Mouse (Mus musculus): ENCODE data around the gene Cmc1. TPM values are rescaled to one million over a fixed set of nuclear protein-coding genes. Genes with fewer than 3 reads are reported as not detected.

Gene Cmc1
- total and polyA plus RNA-seq, 3 experiments: 17.1 to 21.6 (median 18.0) TPM

DNA sequence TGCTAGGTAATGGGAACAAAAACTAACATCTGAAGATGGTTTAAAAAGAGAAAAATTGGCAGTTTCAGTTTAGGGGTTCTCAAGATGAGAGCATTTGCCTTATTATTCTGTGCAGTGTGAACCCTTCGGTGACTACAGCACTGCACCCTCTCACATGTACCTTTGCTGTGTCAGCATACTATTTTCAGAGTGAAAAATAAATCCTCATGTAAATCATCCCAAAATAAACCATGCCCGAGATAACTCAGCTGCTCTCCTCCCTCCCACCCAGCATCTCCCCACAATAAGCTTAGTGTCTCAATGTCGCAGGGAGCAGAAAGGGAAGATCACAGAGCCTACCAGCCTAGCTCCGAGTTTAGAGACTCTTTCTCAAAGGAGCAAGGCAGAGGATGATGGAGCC lies 23.1 kb upstream of the Cmc1 start (continued):
- TF ChIP-seq NELFE (IDR thresholded peaks at IDR 0.05; ENCODE audit: low read depth, low read length) (no peak), SMC3 (IDR thresholded peaks at IDR 0.05; ENCODE audit: low read depth, low read length) (no peak), ZNF384 (IDR thresholded peaks at IDR 0.05; ENCODE audit: low read depth, low read length) (no peak), RAD21 (IDR thresholded peaks at IDR 0.05; ENCODE audit: low read depth, low read length) (no peak)

DNA sequence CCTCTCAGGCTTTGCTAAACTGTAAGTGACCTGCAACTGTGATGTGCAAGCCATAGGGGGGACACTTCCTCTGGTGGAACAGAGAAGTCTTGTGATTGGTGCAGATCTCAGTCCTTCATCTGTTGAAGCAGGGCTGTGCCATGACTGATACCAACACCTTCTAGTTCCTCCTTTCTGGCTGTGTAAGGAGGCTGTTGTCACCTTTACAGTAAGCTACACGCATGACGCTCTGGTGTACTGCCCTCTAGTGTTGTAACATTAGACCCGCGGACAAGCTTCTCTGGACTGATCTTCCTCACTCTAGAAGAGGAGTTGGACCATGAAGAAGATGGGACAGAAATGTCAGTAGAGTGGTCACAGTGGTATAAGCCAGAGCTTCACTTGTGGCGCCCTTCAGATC lies 18.6 kb upstream of the Cmc1 start:
- Histone ChIP-seq H3K27ac (ENCODE audit: insufficient read depth, low read depth) (no peak overlapping the region), H3K27me3 (replicated peaks) (no peaks in the 10 kb centered on the region), H3K9ac (ENCODE audit: insufficient read depth, low read depth) (no peak overlapping the region), H3K4me1 (ENCODE audit: control insufficient read depth in 1 of 2, insufficient read depth in 2 of 2) (peaks cover 4 to 15% of the 10 kb centered on the region in 2 experiments), H3K79me2 (replicated peaks; ENCODE audit: control insufficient read depth, extremely low read depth, insufficient read depth, poor library complexity, severe bottlenecking) (no peaks in the 10 kb centered on the region), H3K36me3 (replicated peaks in 1 of 2; ENCODE audit: control insufficient read depth in 1 of 2, insufficient read depth in 1 of 2, low read length in 1 of 2) (peaks cover 0 to 7% of the 10 kb centered on the region in 2 experiments), H3K4me3 (replicated peaks in 1 of 3; ENCODE audit: low read depth in 2 of 3, low read length in 2 of 3, poor library complexity in 1 of 3) (no peak overlapping the region), H3K9me3 (replicated peaks; ENCODE audit: low read length) (no peaks in the 10 kb centered on the region), H3K4me2 (ENCODE audit: insufficient read depth, low read depth, poor library complexity, severe bottlenecking) (no peak overlapping the region)
- TF ChIP-seq RAD21 (IDR thresholded peaks at IDR 0.05; ENCODE audit: low read depth, low read length) (peak; percentile 48), NRF1 (IDR thresholded peaks at IDR 0.05; ENCODE audit: low read depth, low read length) (no peak), USF1 (IDR thresholded peaks at IDR 0.05; ENCODE audit: low read depth, low read length) (no peak), CTCF (conservative IDR thresholded peaks at IDR 0.05 in 1 of 2, IDR thresholded peaks at IDR 0.05 in 1 of 2; ENCODE audit: low read depth in 2 of 2, low read length in 2 of 2) (peak; percentile 62 to 76), ZMIZ1 (IDR thresholded peaks at IDR 0.05; ENCODE audit: low read depth, low read length) (no peak), POLR2A (IDR thresholded peaks at IDR 0.05; ENCODE audit: low read depth, low read length) (no peak), MAX (IDR thresholded peaks at IDR 0.05; ENCODE audit: low read length) (no peak), ELF1 (IDR thresholded peaks at IDR 0.05; ENCODE audit: low read depth, low read length) (0 out of 2 replicates have a peak, but pooled peaks have one; percentile 10), E2F4 (IDR thresholded peaks at IDR 0.05; ENCODE audit: insufficient replicate concordance, low read depth, low read length) (no peak), ZKSCAN1 (IDR thresholded peaks at IDR 0.05; ENCODE audit: borderline replicate concordance, low read depth, low read length) (no peak), GABPA (IDR thresholded peaks at IDR 0.05; ENCODE audit: insufficient replicate concordance, low read depth, low read length) (no peak), ZNF384 (IDR thresholded peaks at IDR 0.05; ENCODE audit: low read depth, low read length) (no peak), TCF12 (IDR thresholded peaks at IDR 0.05; ENCODE audit: low read depth, low read length) (no peak), SMC3 (IDR thresholded peaks at IDR 0.05; ENCODE audit: low read depth, low read length) (peak; percentile 69), USF2 (conservative IDR thresholded peaks at IDR 0.05; ENCODE audit: low read depth, low read length) (no peak), SIN3A (IDR thresholded peaks at IDR 0.05; ENCODE audit: low read length) (no peak), NELFE (IDR thresholded peaks at IDR 0.05; ENCODE audit: low read depth, low read length) (no peak), IRF4 (IDR thresholded peaks at IDR 0.05; ENCODE audit: low read depth, low read length) (peak; percentile 28; the same call in 1 of the 2 replicates), CHD2 (IDR thresholded peaks at IDR 0.05; ENCODE audit: low read length) (no peak)
- DNase-seq (ENCODE audit: extremely low read depth): peak; percentile 78
- dilution Hi-C loops (cut with MboI; ENCODE audit: extremely low pct_ligation_motif_present, extremely low pct_unique_long_range_greater_than_20kb, low sequenced_read_pairs): no loop called here
- in situ Hi-C loops (cut with MboI; ENCODE audit: low pct_ligation_motif_present, low pct_unique_long_range_greater_than_20kb, low sequenced_read_pairs): no loop called here

DNA sequence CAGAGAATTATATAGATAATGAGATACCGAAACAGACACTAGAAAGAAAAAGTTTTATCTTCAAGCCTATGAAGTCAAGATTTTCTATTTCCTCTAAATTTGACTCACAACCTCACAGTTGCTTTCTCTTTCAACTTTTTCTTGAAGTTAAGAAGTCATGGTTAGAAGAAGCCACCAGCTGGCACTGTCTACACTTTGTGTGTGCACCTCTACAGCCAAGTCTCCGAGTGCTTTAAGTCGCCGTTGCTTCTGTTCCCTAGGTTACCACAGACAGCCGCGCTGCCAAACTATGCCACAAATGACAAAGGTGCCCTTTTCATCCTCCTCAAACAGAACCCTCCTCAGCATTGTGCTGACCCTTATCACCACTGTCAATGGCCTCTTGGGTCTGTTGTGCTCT lies 17.6 kb upstream of the Cmc1 start:
- Histone ChIP-seq H3K9me3 (replicated peaks; ENCODE audit: low read length) (no peaks in the 10 kb centered on the region), H3K4me3 (replicated peaks in 1 of 3; ENCODE audit: low read depth in 2 of 3, low read length in 2 of 3, poor library complexity in 1 of 3) (no peak overlapping the region), H3K27me3 (replicated peaks) (no peaks in the 10 kb centered on the region), H3K9ac (ENCODE audit: insufficient read depth, low read depth) (no peak overlapping the region), H3K4me2 (ENCODE audit: insufficient read depth, low read depth, poor library complexity, severe bottlenecking) (no peak overlapping the region), H3K36me3 (replicated peaks in 1 of 2; ENCODE audit: control insufficient read depth in 1 of 2, insufficient read depth in 1 of 2, low read length in 1 of 2) (peaks cover 0 to 7% of the 10 kb centered on the region in 2 experiments), H3K27ac (ENCODE audit: insufficient read depth, low read depth) (no peak overlapping the region), H3K79me2 (replicated peaks; ENCODE audit: control insufficient read depth, extremely low read depth, insufficient read depth, poor library complexity, severe bottlenecking) (no peaks in the 10 kb centered on the region), H3K4me1 (ENCODE audit: control insufficient read depth in 1 of 2, insufficient read depth in 2 of 2) (peaks cover 4 to 10% of the 10 kb centered on the region in 2 experiments)
- in situ Hi-C loops (cut with MboI; ENCODE audit: low pct_ligation_motif_present, low pct_unique_long_range_greater_than_20kb, low sequenced_read_pairs): no loop called here
- dilution Hi-C loops (cut with MboI; ENCODE audit: extremely low pct_ligation_motif_present, extremely low pct_unique_long_range_greater_than_20kb, low sequenced_read_pairs): no loop called here
- no peak for DNase-seq (ENCODE audit: extremely low read depth)
- no peak for TF ChIP-seq MAX (IDR thresholded peaks at IDR 0.05; ENCODE audit: low read length)
- peak; percentile 36 for TF ChIP-seq RAD21 (IDR thresholded peaks at IDR 0.05; ENCODE audit: low read depth, low read length)
- TF ChIP-seq CTCF (conservative IDR thresholded peaks at IDR 0.05 in 1 of 2, IDR thresholded peaks at IDR 0.05 in 1 of 2; ENCODE audit: low read depth in 2 of 2, low read length in 2 of 2): peak in 1 of 2 experiments; percentile 37; a peak in 2 of 4 replicates
- TF ChIP-seq SMC3 (IDR thresholded peaks at IDR 0.05; ENCODE audit: low read depth, low read length): peak; percentile 32; the same call in 1 of the 2 replicates
- TF ChIP-seq USF2 (conservative IDR thresholded peaks at IDR 0.05; ENCODE audit: low read depth, low read length): no peak
